Mouse (Mus musculus) limb, embryonic 14.5 days (tissue): ENCODE measurements around the gene Tmeff1. TPM values are rescaled to one million over a fixed set of nuclear protein-coding genes. Genes with fewer than 3 reads are reported as not detected.

Experiments
- ATAC-seq: fragments of 200-750 bp; cut with Nextera tagmentation; 2 replicates; pipeline ENCODE4 v1.8.0; 2017; ENCODE audit warnings: low read depth, moderate number of reproducible peaks, moderate TSS enrichment; ENCODE audit not compliant: low FRiP score
- DNase-seq: peaks from one replicate; pipeline ENCODE4 v3.0.0-alpha.2; 2015; ENCODE audit warnings: low spot score
- H3K27ac ChIP-seq: fragments of 300-500 bp; sonication (generic); replicated peaks from 2 replicates; pipeline ENCODE4 v1.5.1; 2014; ENCODE audit warnings: low read depth, mild to moderate bottlenecking, low read length, moderate library complexity, mixed read lengths
- H3K27me3 ChIP-seq: fragments of 300-500 bp; sonication (generic); 2 replicates; pipeline ENCODE4 v1.6.1; 2014; ENCODE audit warnings: low read length, mixed read lengths; ENCODE audit not compliant: control insufficient read depth, insufficient read depth
- H3K36me3 ChIP-seq: fragments of 300-500 bp; sonication (generic); 2 replicates; pipeline ENCODE4 v1.6.1; 2014; ENCODE audit warnings: mild to moderate bottlenecking, low read length, moderate library complexity, mixed read lengths; ENCODE audit not compliant: control insufficient read depth, insufficient read depth
- H3K4me1 ChIP-seq: fragments of 300-500 bp; sonication (generic); 2 replicates; pipeline ENCODE4 v1.6.1; 2014; ENCODE audit warnings: antibody characterized with exemption, low read length, mixed read lengths; ENCODE audit not compliant: control insufficient read depth, insufficient read depth
- H3K4me2 ChIP-seq: fragments of 300-500 bp; sonication (generic); replicated peaks from 2 replicates; pipeline ENCODE4 v1.6.1; 2014; ENCODE audit warnings: low read depth, mild to moderate bottlenecking, low read length, moderate library complexity; ENCODE audit not compliant: severe bottlenecking
- H3K4me3 ChIP-seq: fragments of 300-500 bp; sonication (generic); replicated peaks from 2 replicates; pipeline ENCODE4 v1.5.1; 2014; ENCODE audit warnings: low read length
- H3K9ac ChIP-seq: fragments of 300-500 bp; sonication (generic); 2 replicates; pipeline ENCODE4 v1.6.1; 2014; ENCODE audit warnings: mild to moderate bottlenecking, low read depth, low read length, moderate library complexity; ENCODE audit not compliant: severe bottlenecking
- H3K9me3 ChIP-seq: fragments of 300-500 bp; sonication (generic); 2 replicates; pipeline ENCODE4 v1.6.1; 2016; ENCODE audit warnings: low read length; ENCODE audit not compliant: control insufficient read depth
- POLR2A ChIP-seq: fragments of 200-500 bp; IDR thresholded peaks from 2 replicates; pipeline ENCODE4 v1.8.0; 2012; ENCODE audit warnings: inconsistent platforms, mild to moderate bottlenecking, moderate library complexity, borderline replicate concordance; ENCODE audit not compliant: insufficient read depth, insufficient read length; ENCODE audit errors: extremely low read depth
- WGBS: fragments of 180-500 bp; shearing (Covaris S2); extraction: QIAGEN DNeasy Blood & Tissue Kit; methylation state at CpG from one replicate; pipeline ENCODE4 v1.1.7; 2014; 5-methylcytosine and 5-hydroxymethylcytosine counted together
- polyA plus RNA-seq, 2 experiments: library from polyadenylated mRNA; depleted of rRNA in 1 of 2; stranded (reverse) in 1 of 2; unstranded in 1 of 2; fragments of >200 nt; fragmentation: Nextera tagmentation in 1 of 2; extraction: Ambion mirVana in 1 of 2; gene quantifications; 2 replicates each; pipeline versions ENCODE4 v1.2.1 to v1.2.3; 2012 to 2014

Gene Tmeff1
- polyA plus RNA-seq, 2 experiments: 55.4 to 71.7 TPM

GRCm38 (mm10) chr4:48634058-48634457 lies 49.1 kb downstream of the Tmeff1 start:
- H3K4me2 ChIP-seq: no peak overlapping the region
- 74% methylated on average over 2 of the region's 2 CpGs for WGBS
- no peak overlapping the region for H3K27ac ChIP-seq
- TF ChIP-seq POLR2A: no peak
- H3K9ac ChIP-seq: no peak overlapping the region
- no peaks in the 10 kb centered on the region for H3K9me3 ChIP-seq
- no peaks in the 10 kb centered on the region for H3K27me3 ChIP-seq
- DNase-seq: no peak
- peaks cover 45% of the 10 kb centered on the region for H3K36me3 ChIP-seq
- no peak overlapping the region for H3K4me3 ChIP-seq
- ATAC-seq: no peak
- H3K4me1 ChIP-seq: no peaks in the 10 kb centered on the region

- peaks cover 52% of the 10 kb centered on the region for H3K36me3 ChIP-seq
- no peaks in the 10 kb centered on the region for H3K9me3 ChIP-seq
- H3K4me3 ChIP-seq: no peak overlapping the region
- no peak overlapping the region for H3K9ac ChIP-seq
- no peak overlapping the region for H3K27ac ChIP-seq
- H3K4me2 ChIP-seq: no peak overlapping the region
- no peaks in the 10 kb centered on the region for H3K27me3 ChIP-seq
- H3K4me1 ChIP-seq: no peaks in the 10 kb centered on the region
- ATAC-seq (no peak), DNase-seq (no peak)
- 92% methylated on average over 13 of the region's 13 CpGs for WGBS
- no peak for TF ChIP-seq POLR2A
Observed at GRCm38 (mm10) chr4:48636831-48637230, 51.9 kb downstream of the Tmeff1 start.

GRCm38 (mm10) chr4:48638132-48638531 lies 53.2 kb downstream of the Tmeff1 start:
- no peaks in the 10 kb centered on the region for H3K4me1 ChIP-seq
- no peak overlapping the region for H3K4me3 ChIP-seq
- no peak overlapping the region for H3K27ac ChIP-seq
- peaks cover 58% of the 10 kb centered on the region for H3K36me3 ChIP-seq
- no peaks in the 10 kb centered on the region for H3K27me3 ChIP-seq
- ATAC-seq (no peak), DNase-seq (no peak)
- 84% methylated on average over 10 of the region's 10 CpGs for WGBS
- no peak overlapping the region for H3K9ac ChIP-seq
- no peak overlapping the region for H3K4me2 ChIP-seq
- no peaks in the 10 kb centered on the region for H3K9me3 ChIP-seq
- no peak for TF ChIP-seq POLR2A

- no peak for DNase-seq
Observed at GRCm38 (mm10) chr4:48639503-48639902, 54.5 kb downstream of the Tmeff1 start.

GRCm38 (mm10) chr4:48643801-48644200 lies 58.8 kb downstream of the Tmeff1 start:
- H3K27ac ChIP-seq: no peak overlapping the region
- H3K36me3 ChIP-seq: peaks cover 62% of the 10 kb centered on the region
- no peak for ATAC-seq
- no peak overlapping the region for H3K4me3 ChIP-seq
- no peaks in the 10 kb centered on the region for H3K4me1 ChIP-seq
- no peaks in the 10 kb centered on the region for H3K27me3 ChIP-seq
- H3K9me3 ChIP-seq: no peaks in the 10 kb centered on the region
- no peak for TF ChIP-seq POLR2A
- H3K9ac ChIP-seq: no peak overlapping the region
- no peak overlapping the region for H3K4me2 ChIP-seq
- DNase-seq: no peak
- 83% methylated on average over 6 of the region's 6 CpGs for WGBS

More at GRCm38 (mm10) chr4:48639503-48639902, 54.5 kb downstream of the Tmeff1 start:
- TF ChIP-seq POLR2A: no peak
- no peaks in the 10 kb centered on the region for H3K27me3 ChIP-seq
- H3K4me3 ChIP-seq: no peak overlapping the region
- no peak overlapping the region for H3K9ac ChIP-seq
- H3K4me1 ChIP-seq: no peaks in the 10 kb centered on the region
- WGBS: 94% methylated on average over 17 of the region's 17 CpGs
- no peak overlapping the region for H3K27ac ChIP-seq
- no peak overlapping the region for H3K4me2 ChIP-seq
- no peak for ATAC-seq
- no peaks in the 10 kb centered on the region for H3K9me3 ChIP-seq
- H3K36me3 ChIP-seq: peaks cover 65% of the 10 kb centered on the region

GRCm38 (mm10) chr4:48646143-48646542 lies 61.2 kb downstream of the Tmeff1 start:
- ATAC-seq (no peak), DNase-seq (no peak)
- no peaks in the 10 kb centered on the region for H3K27me3 ChIP-seq
- no peaks in the 10 kb centered on the region for H3K4me1 ChIP-seq
- H3K4me2 ChIP-seq: no peak overlapping the region
- no peak overlapping the region for H3K27ac ChIP-seq
- no peak overlapping the region for H3K9ac ChIP-seq
- TF ChIP-seq POLR2A: no peak
- no peaks in the 10 kb centered on the region for H3K9me3 ChIP-seq
- 83% methylated on average over 5 of the region's 5 CpGs for WGBS
- peaks cover 63% of the 10 kb centered on the region for H3K36me3 ChIP-seq
- no peak overlapping the region for H3K4me3 ChIP-seq
